Mouse (Mus musculus): ENCODE data around the gene Ano5.

Gene Ano5

GRCm38 (mm10) chr7:51510671-51511651 is at the start of gene Ano5:
Gene Ano5, plus strand, starts transcription at chr7:51511029.
- DNase-seq (ENCODE audit: low spot score), result no peak

DNA sequence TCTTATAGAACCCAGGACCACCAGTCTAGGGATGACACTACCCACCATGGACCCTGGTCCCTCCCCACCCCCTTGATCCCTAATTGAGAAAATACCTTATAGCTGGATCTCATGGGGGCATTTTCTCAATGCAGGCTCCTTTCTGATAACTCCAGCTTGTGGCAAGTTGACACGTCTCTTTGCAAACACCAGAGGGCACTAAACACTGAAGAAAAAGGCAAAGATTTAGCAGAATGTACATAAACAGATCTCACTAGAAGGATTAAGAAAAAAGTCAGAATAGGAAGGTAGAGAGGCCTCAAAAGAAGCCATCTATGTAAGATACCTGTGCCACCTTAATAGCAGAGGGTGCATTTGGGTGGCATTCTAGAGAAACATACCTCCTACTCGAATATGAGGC is 11.4 kb upstream of the Ano5 start:
- DNase-seq (ENCODE audit: low spot score), result no peak

DNA sequence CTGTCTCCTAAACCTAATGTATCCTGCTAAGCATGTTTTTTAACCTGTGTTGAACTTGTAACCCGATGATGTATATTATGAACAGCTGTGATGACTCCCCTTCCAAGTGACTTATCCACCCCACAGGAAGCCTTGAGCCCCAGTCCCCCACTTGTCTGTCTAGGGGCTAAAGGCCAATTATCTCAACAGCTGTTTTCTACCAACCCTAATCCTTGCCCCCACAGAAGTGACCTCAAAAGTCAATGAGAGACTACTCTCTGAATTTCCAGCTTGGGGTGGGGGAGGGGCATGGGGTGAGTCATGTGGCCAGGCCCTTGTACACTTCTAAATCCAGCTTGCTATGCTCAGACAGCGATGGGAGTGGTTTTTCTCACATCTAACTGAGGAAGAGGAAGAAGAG is 6.9 kb upstream of the Ano5 start:
- DNase-seq (ENCODE audit: low spot score), result no peak

- no peak for DNase-seq (ENCODE audit: low spot score)
Measured at GRCm38 (mm10) chr7:51510147-51510546, 682 bp upstream of the Ano5 start.

GRCm38 (mm10) chr7:51539344-51539743 is 28.5 kb downstream of the Ano5 start:
- DNase-seq (ENCODE audit: low spot score), result no peak

GRCm38 (mm10) chr7:51540736-51541135 is 29.9 kb downstream of the Ano5 start:
- no peak for DNase-seq (ENCODE audit: low spot score)

DNA sequence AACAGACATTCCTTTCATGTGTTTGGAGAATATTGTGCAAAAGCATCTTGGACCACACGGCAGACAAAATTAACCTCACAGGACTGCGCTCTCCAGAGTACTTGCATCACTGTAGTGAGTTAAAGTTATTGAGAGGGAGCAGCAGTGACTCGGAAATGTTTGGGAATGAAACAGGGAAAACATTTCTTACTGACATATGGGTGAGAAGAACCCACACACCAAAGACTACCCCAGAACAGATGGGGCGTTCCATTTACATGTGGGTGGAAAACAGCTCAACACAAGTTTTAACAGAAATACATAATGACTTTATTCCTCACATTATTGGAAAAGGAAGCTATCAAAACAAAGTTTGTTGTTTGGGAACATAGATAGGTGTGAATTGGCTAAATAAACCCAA is 89.2 kb downstream of the Ano5 start:
- DNase-seq (ENCODE audit: low spot score), result no peak

DNA sequence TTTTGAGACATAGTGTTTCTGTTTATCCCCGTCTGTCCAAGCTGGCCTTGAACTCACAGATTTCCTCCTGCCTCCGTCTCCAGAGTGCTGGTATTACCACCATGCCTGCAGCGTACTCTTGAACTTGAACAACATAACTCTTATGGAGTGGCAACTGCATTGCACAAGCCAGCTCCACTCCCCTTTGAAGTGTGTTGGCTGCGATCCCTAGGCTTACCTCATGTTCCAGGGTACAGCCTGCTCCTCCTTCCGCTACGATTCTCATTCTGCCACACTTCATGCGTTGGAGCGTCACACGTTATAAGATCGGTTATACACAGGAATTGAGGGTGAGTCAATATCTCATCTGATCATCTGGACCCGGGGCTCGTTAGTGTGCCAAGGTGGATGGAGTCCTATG is 92.9 kb downstream of the Ano5 start:
- no peak for DNase-seq (ENCODE audit: low spot score)

- no peak for DNase-seq (ENCODE audit: low spot score)
Measured at GRCm38 (mm10) chr7:51614404-51614803, 103.6 kb downstream of the Ano5 start.

DNA sequence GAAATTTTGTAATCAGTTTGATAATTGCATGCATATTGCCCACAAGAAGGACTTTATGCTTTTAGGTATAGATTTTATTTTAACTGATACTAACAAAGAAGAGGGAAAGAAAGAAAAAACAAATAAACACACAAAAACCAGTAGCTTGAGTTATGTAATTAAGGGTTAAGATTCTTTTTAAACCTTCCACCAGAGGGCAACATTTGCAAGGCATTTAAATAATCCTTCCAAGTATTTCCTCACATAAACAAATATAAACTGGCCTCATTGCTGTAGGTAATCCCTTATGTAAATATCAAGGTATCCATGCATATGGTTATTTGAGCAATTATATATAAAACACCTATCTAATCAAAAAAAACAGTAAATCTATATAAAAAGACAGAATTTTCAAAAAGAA is 107.1 kb downstream of the Ano5 start:
- DNase-seq (ENCODE audit: low spot score), result no peak

- no peak for DNase-seq (ENCODE audit: low spot score)
Measured at GRCm38 (mm10) chr7:51618412-51618811, 107.6 kb downstream of the Ano5 start.

DNA sequence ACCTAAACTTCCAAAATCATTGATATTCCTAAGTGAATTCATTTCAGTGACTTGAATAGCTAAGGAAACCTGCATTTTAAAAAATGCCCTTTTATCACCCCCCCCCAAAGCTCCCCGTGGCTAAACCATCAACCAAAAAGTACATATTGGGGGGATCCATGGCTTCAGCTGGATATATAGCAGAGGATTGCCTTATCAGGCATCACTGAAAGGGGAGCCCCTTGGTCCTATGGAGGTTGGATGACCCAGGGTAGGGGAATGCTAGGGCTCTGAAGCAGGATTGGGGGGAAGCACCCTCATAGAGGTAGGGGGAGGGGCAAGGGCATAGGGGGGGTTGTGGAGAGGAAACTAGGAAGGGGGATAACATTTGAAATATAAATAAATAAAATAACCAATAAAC is 109.1 kb downstream of the Ano5 start:
- DNase-seq (ENCODE audit: low spot score), result no peak

DNA sequence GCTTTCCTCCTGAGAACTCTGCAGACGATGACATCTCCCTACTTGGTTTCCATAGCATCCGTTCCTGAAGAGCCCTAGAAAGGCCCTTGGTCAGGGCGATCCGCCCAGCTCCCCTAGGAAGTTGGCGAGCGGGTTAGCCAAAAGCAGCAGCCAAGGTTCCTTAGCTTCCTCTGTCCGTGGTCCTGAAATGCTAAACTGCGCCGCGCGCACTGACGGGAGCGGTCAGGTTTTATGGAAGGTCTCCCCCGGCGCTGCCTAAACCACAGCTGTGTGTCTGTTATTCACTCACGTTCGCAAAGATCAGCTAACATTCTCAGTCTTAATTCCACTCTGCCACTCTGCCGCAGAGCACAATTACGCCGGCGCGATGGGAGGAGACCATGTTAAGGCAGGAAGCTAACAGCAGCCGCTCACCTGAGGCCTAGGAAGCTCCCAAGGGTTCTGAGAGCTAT is 110.9 kb downstream of the Ano5 start, which contains the start of gene Slc17a6:
Slc17a6 (plus strand) TSS at position 313 of the 452 bp plus-strand sequence.
- no peak for DNase-seq (ENCODE audit: low spot score)

- no peak for DNase-seq (ENCODE audit: low spot score)
Measured at GRCm38 (mm10) chr7:51622196-51622595, 111.4 kb downstream of the Ano5 start.

GRCm38 (mm10) chr7:51622666-51623065 is 111.8 kb downstream of the Ano5 start:
- no peak for DNase-seq (ENCODE audit: low spot score)

- no peak for DNase-seq (ENCODE audit: low spot score)
Measured at GRCm38 (mm10) chr7:51624336-51624897, 113.6 kb downstream of the Ano5 start.

DNA sequence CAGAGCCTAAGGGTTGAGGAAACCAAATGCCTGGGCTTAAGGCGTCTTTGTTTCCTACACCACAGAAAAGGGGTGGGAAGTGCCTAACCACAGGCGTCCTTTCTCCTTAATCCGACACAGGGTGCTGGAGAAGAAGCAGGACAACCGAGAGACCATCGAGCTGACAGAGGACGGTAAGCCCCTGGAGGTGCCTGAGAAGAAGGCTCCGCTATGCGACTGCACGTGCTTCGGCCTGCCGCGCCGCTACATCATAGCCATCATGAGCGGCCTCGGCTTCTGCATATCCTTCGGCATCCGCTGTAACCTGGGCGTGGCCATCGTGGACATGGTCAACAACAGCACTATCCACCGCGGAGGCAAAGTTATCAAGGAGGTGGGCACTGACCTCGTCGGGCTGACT is 114.3 kb downstream of the Ano5 start:
- DNase-seq (ENCODE audit: low spot score), result no peak

- no peak for DNase-seq (ENCODE audit: low spot score)
Measured at GRCm38 (mm10) chr7:51625591-51626255, 114.9 kb downstream of the Ano5 start.

DNA sequence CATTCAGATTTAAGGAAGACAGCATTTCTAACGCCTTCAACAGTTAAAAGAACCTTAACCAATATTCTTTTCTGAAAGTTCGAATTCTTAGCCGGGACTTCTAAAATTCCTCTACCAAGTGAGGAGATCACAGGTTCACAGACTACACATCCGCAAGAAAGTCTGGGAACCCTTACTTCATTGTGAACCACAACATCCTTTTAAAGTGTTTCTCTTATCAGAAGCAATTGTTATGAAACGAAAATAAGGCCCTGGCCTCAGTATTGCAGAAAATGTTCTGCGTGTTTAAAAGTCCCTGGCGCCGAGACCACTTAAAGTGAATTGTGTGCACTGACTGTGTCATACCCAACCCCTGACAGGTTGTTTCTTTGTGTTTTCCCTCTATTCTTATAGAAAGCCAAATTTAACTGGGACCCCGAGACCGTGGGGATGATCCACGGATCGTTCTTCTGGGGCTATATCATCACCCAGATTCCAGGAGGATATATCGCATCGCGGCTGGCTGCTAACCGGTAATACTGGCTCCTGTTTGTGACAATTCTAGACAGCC is 115.7 kb downstream of the Ano5 start:
- DNase-seq (ENCODE audit: low spot score), result no peak

DNA sequence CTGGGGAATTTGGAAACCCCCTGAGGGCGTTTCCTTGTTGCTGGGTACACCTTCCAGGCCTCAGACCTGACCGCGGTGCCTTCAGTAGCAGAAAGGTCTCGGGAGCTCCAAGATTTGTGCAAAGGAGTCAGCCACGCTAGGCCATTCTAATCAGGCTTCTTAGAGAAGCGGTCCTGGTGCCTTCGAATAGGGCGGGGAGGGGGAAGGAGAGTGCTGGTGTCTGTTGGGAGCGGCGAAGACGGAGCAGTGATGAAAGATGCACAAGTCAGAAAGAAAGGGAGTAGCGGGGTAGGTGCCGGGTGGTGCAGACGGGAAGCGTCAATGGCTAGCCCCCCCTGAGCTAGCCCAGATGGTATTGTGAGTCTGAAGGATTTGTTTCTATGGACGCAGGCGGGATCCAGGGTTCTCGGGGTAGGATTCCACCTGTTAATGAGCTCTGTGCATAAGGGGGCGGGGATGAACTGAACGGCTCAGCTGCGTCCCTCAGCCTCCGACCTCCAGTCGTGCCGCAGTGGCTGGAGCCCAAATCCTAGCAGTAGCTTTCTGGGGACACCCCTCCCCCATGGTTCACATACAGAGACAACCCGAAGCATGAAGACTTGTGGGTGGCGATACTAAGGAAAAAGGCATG is 116.3 kb downstream of the Ano5 start:
- no peak for DNase-seq (ENCODE audit: low spot score)

DNA sequence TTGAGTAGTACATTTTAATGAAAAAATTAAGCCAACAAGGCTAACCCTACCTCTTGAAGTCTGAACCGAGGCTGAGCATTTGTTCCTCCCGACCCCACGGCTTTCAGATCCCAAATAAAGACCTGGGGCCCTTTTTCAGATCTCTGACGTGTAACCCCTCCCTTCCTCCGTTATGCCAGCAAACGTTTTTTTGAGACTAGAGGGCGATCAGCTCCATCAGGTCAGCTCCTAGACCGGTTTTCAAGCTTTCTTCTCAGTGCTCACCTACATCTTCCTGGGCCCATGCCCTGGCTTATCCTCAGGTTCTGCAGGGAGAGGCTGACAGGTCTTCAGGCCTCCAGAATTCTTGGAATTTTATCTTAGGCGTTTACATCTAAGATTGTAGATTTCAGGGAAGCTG is 116.8 kb downstream of the Ano5 start:
- no peak for DNase-seq (ENCODE audit: low spot score)

- DNase-seq (ENCODE audit: low spot score), result no peak
Measured at GRCm38 (mm10) chr7:51628349-51628748, 117.5 kb downstream of the Ano5 start.

All from spleen, adult 12 weeks (tissue).